Mouse (Mus musculus): ENCODE measurements at regions not wholly inside any gene's neighbourhood (a gene's known extent, or its start where the extent isn't known, plus 50 kb on each side); places are given as distances from the start of the nearest gene placed in this dataset.

DNA sequence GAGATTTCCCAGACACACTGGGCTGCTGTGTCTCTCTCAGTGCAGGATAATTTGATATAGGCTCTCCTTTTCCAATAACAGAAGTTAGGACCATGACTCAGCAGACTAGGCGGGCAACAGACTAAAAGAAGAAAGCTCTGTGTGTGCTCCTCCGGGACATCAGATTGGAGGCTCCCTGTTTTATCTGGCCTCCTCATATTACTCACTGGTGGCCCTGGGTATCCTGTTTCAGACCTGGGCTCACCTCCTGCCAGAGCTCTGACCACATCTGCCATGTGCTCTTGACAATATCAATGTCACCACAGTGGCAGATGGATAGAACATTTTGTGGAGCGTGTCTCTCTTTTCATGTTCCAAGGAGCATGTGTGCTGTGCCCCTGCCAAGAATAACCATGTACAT lies 308.1 kb upstream of the Slco3a1 start:
- DNase-seq (ENCODE audit: low spot score), result no peak
- H3K27ac ChIP-seq (replicated peaks), result no peak overlapping the region
- 75% methylated on average over 3 of the region's 3 CpGs for WGBS
- no peaks in the 10 kb centered on the region for H3K27me3 ChIP-seq (ENCODE audit: low read depth, poor library complexity, severe bottlenecking)
- H3K9me3 ChIP-seq (replicated peaks), result no peaks in the 10 kb centered on the region
- H3K4me1 ChIP-seq, result no peaks in the 10 kb centered on the region
- no peak overlapping the region for H3K4me3 ChIP-seq
- no peaks in the 10 kb centered on the region for H3K36me3 ChIP-seq

DNA sequence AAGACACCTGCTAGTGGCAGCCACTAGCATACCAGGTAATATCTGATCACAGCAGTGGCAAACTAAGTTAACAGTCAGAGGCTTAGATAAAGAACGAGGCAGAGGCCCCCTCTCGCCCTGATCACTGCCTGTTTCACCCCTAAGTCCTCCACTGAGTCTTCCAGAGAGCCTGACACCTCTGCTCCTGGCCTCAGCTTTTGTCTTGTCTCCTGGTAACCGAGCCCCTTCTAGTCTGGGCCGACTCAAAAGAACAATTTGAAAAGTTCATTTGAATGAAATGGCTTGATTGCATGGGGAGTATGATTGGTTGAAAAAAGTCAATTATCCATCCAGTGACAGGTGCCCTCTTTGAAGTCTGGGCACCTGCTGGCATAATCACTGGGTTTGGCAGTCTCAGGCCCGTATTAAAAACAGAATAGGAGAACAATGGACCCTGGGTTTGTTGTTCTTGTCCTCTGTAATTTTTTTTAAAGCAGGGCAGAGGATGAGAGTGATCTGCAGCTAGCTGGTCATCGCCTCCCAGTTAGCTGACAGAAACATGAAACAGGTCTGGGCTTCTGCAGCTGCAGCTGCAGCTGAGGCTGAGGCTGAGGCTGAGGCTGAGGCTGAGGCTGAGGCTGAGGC lies 289.8 kb upstream of the Slco3a1 start:
- 11% methylated on average over 6 of the region's 6 CpGs for WGBS
- no peak overlapping the region for H3K4me3 ChIP-seq
- H3K36me3 ChIP-seq, result no peaks in the 10 kb centered on the region
- H3K27ac ChIP-seq (replicated peaks), result peak overlapping the region; percentile 63
- peak; percentile 25 for DNase-seq (ENCODE audit: low spot score)
- H3K27me3 ChIP-seq (ENCODE audit: low read depth, poor library complexity, severe bottlenecking), result no peaks in the 10 kb centered on the region
- H3K9me3 ChIP-seq (replicated peaks), result no peaks in the 10 kb centered on the region
- H3K4me1 ChIP-seq, result peaks cover 22% of the 10 kb centered on the region

DNA sequence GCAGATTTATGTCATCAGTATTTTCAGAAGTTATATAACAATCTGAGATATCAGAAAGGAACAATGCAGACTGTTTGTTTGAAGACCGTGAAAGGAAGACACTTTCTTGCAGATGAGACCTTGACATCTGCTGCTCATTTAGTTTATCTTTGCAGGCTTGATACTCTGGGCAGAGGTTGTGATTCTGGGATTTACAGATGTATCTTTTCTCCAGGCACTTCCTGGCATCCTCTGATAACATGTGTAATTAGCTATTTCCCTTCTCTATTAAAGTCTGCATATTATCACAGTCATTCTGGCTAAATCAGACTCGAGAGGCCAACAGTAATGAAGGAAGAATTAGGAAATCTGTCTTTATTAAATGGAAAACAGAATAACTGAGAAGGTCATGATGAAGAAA lies 268.7 kb upstream of the Slco3a1 start:
- Histone ChIP-seq H3K4me3 (no peak overlapping the region), H3K27me3 (ENCODE audit: low read depth, poor library complexity, severe bottlenecking) (no peaks in the 10 kb centered on the region)
- 80% methylated on average over 2 of the region's 2 CpGs for WGBS

DNA sequence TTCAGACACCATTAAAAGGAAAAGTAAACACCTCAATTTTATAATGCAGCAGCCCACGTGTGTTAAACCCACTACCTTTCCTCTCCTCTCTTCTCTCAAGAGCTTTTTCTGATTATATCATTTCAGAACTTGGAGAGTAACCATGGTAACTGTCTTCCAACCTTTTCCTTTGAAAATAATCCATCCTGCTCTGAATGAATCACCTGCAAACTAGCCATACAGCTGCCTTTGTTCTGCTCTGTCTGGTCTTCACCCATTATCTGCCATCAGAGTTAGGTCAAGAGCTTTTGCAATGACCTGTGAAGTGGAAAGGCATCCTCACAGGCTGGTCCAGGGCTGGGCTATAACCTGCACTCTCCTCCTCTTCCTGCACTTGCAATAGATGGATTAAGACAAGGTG lies 238.7 kb upstream of the Slco3a1 start:
- H3K4me1 ChIP-seq, result no peaks in the 10 kb centered on the region
- no peak for DNase-seq (ENCODE audit: low spot score)
- no peaks in the 10 kb centered on the region for H3K27me3 ChIP-seq (ENCODE audit: low read depth, poor library complexity, severe bottlenecking)
- no peak overlapping the region for H3K27ac ChIP-seq (replicated peaks)
- H3K4me3 ChIP-seq, result no peak overlapping the region
- no peaks in the 10 kb centered on the region for H3K9me3 ChIP-seq (replicated peaks)
- 62% methylated on average over 1 of the region's 1 CpGs for WGBS
- H3K36me3 ChIP-seq, result no peaks in the 10 kb centered on the region

More for the DNA sequence above, 268.7 kb upstream of the Slco3a1 start:
- no peak overlapping the region for H3K27ac ChIP-seq (replicated peaks)
- no peaks in the 10 kb centered on the region for H3K36me3 ChIP-seq
- H3K4me1 ChIP-seq, result no peaks in the 10 kb centered on the region
- no peak for DNase-seq (ENCODE audit: low spot score)
- H3K9me3 ChIP-seq (replicated peaks), result no peaks in the 10 kb centered on the region

DNA sequence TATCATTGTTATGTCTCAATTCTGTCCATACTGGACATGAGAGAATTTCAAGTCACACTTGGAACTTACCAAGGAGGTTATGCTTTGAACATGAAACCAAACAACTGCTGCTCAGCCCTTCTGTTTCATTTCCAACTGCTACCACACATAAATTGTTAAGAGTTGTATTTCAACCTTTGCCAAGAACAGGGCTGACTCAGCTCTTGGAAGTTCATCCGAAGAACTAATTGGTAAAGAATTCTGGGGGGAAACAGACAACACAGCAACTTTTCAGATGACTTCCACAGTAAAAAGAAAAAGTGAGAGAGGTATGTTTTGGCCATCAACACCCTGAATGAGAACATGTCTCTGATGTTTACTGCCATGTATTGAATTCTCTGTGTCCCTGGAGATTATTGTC lies 234.1 kb upstream of the Slco3a1 start:
- no peak overlapping the region for H3K4me3 ChIP-seq
- H3K27ac ChIP-seq (replicated peaks), result no peak overlapping the region
- no peaks in the 10 kb centered on the region for H3K36me3 ChIP-seq
- no peak for DNase-seq (ENCODE audit: low spot score)
- 89% methylated on average over 1 of the region's 1 CpGs for WGBS
- H3K27me3 ChIP-seq (ENCODE audit: low read depth, poor library complexity, severe bottlenecking), result no peaks in the 10 kb centered on the region
- H3K4me1 ChIP-seq, result no peaks in the 10 kb centered on the region
- no peaks in the 10 kb centered on the region for H3K9me3 ChIP-seq (replicated peaks)

DNA sequence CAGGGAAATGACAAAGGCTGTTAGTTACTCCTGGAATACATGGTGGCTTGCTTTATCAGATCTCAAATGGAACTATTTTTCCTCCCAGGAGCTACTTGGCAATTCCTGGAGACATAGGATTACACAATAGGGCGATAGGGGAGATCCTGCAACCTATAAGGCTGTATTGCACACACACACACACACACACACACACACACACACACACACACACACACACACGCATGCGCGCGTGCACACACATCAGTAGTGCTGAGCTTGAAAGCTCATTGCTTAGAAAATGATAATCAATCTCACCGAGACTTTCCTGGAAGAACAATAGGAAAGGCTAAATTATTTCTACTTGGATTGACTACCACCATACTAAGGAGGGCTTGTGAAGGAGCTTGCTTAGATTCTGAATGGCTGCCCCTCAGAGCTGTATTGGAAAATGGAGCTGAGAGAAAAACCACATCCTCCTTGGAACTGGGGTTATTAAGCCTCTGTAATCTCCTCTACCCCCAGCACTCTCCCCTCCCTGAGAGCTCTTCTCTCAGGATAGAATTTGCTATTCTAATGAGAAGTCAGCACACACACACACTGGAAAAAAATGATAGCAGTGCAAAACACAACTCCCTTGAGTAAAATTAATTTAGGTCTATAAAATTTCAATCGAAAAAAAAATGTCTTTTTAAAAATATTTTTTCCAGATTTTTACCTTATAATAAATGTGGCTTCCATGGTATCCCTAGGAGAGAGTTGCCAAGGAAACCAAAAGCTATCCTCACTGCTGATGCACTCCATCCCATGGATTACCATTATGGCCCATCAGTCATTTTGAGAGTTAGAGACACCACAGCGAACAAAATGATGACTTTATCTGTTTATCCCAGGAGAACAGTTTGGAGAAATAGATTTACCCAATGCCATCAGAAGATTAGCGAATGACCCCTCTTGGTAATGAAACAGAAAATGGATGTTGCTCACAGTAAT lies 217.1 kb upstream of the Slco3a1 start:
- H3K27me3 ChIP-seq (ENCODE audit: low read depth, poor library complexity, severe bottlenecking), result no peaks in the 10 kb centered on the region
- no peak overlapping the region for H3K27ac ChIP-seq (replicated peaks)
- DNase-seq (ENCODE audit: low spot score), result no peak
- H3K4me3 ChIP-seq, result no peak overlapping the region
- peaks cover 11% of the 10 kb centered on the region for H3K4me1 ChIP-seq
- no peaks in the 10 kb centered on the region for H3K36me3 ChIP-seq
- WGBS, result 79% methylated on average over 9 of the region's 9 CpGs
- H3K9me3 ChIP-seq (replicated peaks), result no peaks in the 10 kb centered on the region

DNA sequence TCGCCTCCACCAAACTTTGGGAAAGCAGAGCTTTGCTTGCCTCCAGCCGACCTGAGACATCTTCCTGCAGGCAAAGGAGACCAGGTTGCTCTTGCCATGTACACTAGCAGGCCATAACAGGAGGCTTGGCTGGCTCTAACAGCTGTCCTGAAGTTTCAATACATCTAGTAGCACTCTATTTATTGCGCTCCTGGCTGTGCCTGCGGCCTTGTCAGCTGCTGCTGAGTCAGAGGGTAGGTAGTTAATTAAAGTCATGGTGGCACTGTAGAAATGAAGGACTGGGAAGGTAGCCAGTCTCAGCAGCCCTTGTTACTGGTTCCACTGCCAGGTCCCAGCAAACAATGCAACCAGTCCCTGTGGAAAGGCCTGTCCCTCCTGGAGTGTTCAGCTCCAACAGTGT lies 212.0 kb upstream of the Slco3a1 start:
- Histone ChIP-seq H3K4me3 (no peak overlapping the region), H3K27ac (replicated peaks) (no peak overlapping the region), H3K27me3 (ENCODE audit: low read depth, poor library complexity, severe bottlenecking) (no peaks in the 10 kb centered on the region), H3K4me1 (peaks cover 2% of the 10 kb centered on the region), H3K9me3 (replicated peaks) (no peaks in the 10 kb centered on the region), H3K36me3 (no peaks in the 10 kb centered on the region)
- 92% methylated on average over 4 of the region's 4 CpGs for WGBS
- no peak for DNase-seq (ENCODE audit: low spot score)

DNA sequence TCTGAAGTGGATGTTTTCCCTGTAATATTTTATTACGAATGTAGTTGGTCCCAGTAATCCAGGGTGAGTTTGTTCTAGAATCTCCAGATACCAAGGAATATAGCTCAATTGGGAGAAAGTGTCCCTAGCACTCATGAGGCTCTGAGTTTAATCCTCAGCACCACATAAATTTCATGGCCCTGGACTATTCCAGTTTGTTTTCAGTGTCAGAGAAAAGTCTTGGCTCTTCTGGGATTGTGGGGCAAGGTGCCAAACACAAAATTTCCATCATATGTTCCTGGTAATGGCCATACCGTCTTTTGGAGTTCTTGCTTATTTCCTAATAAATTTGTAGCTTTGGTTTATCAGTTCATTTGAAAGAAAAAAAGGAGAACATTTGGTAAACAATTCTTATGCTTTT lies 202.9 kb upstream of the Slco3a1 start:
- no peak overlapping the region for H3K27ac ChIP-seq (replicated peaks)
- no peaks in the 10 kb centered on the region for H3K27me3 ChIP-seq (ENCODE audit: low read depth, poor library complexity, severe bottlenecking)
- no peak for DNase-seq (ENCODE audit: low spot score)
- H3K9me3 ChIP-seq (replicated peaks), result no peaks in the 10 kb centered on the region
- 90% methylated on average over 2 of the region's 2 CpGs for WGBS
- no peaks in the 10 kb centered on the region for H3K4me1 ChIP-seq
- H3K4me3 ChIP-seq, result no peak overlapping the region
- no peaks in the 10 kb centered on the region for H3K36me3 ChIP-seq

DNA sequence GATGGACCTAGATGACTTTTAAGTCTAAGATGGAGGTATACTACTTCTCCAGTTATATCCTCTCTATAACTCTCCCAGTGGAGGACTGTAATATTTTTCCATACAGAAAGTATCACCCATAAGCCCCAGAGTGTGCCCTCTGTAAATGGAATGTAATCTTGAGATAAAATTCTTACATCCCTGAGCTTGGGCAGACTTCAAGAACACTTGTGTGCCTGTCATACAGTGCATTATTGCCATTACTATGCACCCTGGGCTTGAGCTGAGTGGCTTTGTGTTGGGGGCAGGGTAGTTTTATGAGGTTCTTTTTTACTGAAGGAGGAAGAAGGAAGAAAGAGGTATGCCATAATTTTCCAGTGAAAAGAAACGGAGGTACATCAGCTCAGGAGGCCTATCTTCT lies 193.1 kb upstream of the Slco3a1 start:
- Histone ChIP-seq H3K9me3 (replicated peaks) (no peaks in the 10 kb centered on the region), H3K36me3 (no peaks in the 10 kb centered on the region), H3K4me1 (no peaks in the 10 kb centered on the region), H3K4me3 (no peak overlapping the region), H3K27ac (replicated peaks) (no peak overlapping the region), H3K27me3 (ENCODE audit: low read depth, poor library complexity, severe bottlenecking) (no peaks in the 10 kb centered on the region)
- 94% methylated on average over 1 of the region's 1 CpGs for WGBS
- no peak for DNase-seq (ENCODE audit: low spot score)

DNA sequence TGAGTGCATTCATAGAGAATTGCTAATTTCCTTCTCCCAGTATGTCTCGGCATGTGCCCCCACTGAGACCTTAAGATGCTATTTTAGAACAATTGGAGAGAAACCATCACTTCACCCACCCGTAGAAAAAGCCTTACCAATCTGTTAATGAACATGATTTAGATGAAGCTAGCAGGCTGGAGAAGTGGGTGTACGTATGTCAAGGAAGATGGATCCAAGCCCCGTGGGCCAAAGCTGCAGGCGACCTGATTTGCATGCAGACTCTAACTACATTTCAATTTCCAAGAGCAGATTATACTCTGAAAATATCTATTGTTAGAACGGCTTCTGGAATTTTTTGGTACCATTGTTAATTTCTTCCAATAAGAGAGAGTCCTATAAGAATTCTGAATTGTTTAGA lies 180.4 kb upstream of the Slco3a1 start:
- no peak overlapping the region for H3K27ac ChIP-seq (replicated peaks)
- H3K36me3 ChIP-seq, result no peaks in the 10 kb centered on the region
- H3K4me1 ChIP-seq, result no peaks in the 10 kb centered on the region
- 89% methylated on average over 6 of the region's 6 CpGs for WGBS
- H3K27me3 ChIP-seq (ENCODE audit: low read depth, poor library complexity, severe bottlenecking), result no peaks in the 10 kb centered on the region
- no peak overlapping the region for H3K4me3 ChIP-seq
- no peaks in the 10 kb centered on the region for H3K9me3 ChIP-seq (replicated peaks)
- no peak for DNase-seq (ENCODE audit: low spot score)

DNA sequence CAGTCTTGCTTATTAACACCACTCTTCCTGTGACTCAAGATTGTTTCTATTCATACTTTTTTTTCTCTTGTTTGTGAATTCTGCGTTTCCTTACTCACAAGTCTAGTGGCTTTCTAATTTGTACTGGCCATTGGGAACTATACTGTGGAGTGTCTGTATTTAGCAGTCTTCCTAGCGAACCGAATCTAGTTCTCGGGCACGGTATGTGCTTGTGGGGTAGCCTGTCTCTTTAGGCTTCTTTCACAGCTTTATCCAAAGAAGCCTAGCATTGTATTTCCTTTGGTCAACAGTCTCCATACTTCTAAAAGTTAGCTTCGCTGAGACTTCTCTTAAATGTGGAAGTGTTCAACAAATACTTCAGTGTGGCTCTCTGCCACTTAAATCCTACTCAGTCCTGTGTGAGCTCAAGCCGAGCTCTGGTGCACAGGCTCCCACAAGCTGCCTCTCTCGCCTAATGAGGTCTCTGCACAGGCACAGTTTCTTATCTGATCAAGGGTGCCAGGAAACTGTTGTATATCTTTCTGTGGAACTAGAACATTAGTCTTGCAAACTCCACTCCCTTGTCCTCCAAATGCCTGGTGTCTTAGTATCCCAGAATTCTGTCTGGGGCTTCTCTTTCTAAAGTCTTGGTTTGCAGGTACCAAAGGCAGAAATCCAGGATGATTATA lies 171.9 kb upstream of the Slco3a1 start:
- Histone ChIP-seq H3K4me3 (no peak overlapping the region), H3K36me3 (no peaks in the 10 kb centered on the region), H3K27me3 (ENCODE audit: low read depth, poor library complexity, severe bottlenecking) (no peaks in the 10 kb centered on the region), H3K4me1 (no peaks in the 10 kb centered on the region), H3K27ac (replicated peaks) (no peak overlapping the region), H3K9me3 (replicated peaks) (no peaks in the 10 kb centered on the region)
- DNase-seq (ENCODE audit: low spot score), result no peak
- WGBS, result 84% methylated on average over 8 of the region's 8 CpGs

DNA sequence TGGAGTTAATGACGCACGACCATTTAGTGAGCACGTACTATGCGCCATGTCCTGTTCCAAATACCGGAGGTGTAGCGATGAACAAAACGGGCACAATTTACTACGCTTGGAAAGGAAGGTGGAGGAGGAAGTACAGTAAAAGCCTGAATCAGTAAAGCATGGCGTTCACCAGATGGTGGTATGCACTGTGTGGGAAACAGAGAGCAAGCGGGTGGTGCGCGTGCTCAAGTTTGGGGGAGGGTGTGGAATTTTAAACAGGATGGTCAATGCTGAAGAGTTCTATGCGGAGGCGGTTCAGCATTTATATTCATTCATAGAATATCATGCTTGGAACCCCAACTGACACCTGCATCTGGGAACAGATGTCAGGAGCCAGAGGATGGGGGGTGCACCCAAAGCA lies 164.7 kb upstream of the Slco3a1 start:
- H3K36me3 ChIP-seq, result no peaks in the 10 kb centered on the region
- H3K27me3 ChIP-seq (ENCODE audit: low read depth, poor library complexity, severe bottlenecking), result no peaks in the 10 kb centered on the region
- DNase-seq (ENCODE audit: low spot score), result no peak
- H3K4me3 ChIP-seq, result no peak overlapping the region
- no peaks in the 10 kb centered on the region for H3K9me3 ChIP-seq (replicated peaks)
- 96% methylated on average over 14 of the region's 14 CpGs for WGBS
- no peak overlapping the region for H3K27ac ChIP-seq (replicated peaks)
- no peaks in the 10 kb centered on the region for H3K4me1 ChIP-seq
